Mouse (Mus musculus): ENCODE results near the gene Gm438. TPM values are rescaled to one million over a fixed set of nuclear protein-coding genes. Genes with fewer than 3 reads are reported as not detected.

Gm438 gene
- polyA plus RNA-seq, 1 experiment from 2014 or later: not detected

- no peaks in the 10 kb centered on the region for H3K27me3 ChIP-seq (ENCODE audit: insufficient read depth, low read length)
- peak; percentile 69 for DNase-seq
- H3K9ac ChIP-seq: no peak overlapping the region
- no peak overlapping the region for H3K4me3 ChIP-seq (ENCODE audit: low read depth, low read length)
- TF ChIP-seq CTCF (IDR thresholded peaks at IDR 0.05; ENCODE audit: low read depth): peak; percentile 59
- H3K4me2 ChIP-seq: no peak overlapping the region
- H3K9me3 ChIP-seq (ENCODE audit: low read depth, low read length): no peaks in the 10 kb centered on the region
- H3K36me3 ChIP-seq (ENCODE audit: insufficient read depth): no peaks in the 10 kb centered on the region
- H3K27ac ChIP-seq (ENCODE audit: low read depth): no peak overlapping the region
- H3K4me1 ChIP-seq (ENCODE audit: insufficient read depth): no peaks in the 10 kb centered on the region
- 36% methylated on average over 2 of the region's 2 CpGs for WGBS
- ATAC-seq (ENCODE audit: insufficient read depth): no peak
Observed at GRCm38 (mm10) chr4:144765722-144766121, 20.7 kb downstream of the Gm438 start.

GRCm38 (mm10) chr4:144749139-144749538, 37.2 kb downstream of the Gm438 start:
- DNase-seq (no peak), ATAC-seq (ENCODE audit: insufficient read depth) (no peak)
- Histone ChIP-seq H3K9me3 (ENCODE audit: low read depth, low read length) (no peaks in the 10 kb centered on the region), H3K4me1 (ENCODE audit: insufficient read depth) (no peaks in the 10 kb centered on the region), H3K27me3 (ENCODE audit: insufficient read depth, low read length) (no peaks in the 10 kb centered on the region), H3K4me3 (ENCODE audit: low read depth, low read length) (no peak overlapping the region), H3K9ac (no peak overlapping the region), H3K4me2 (no peak overlapping the region), H3K27ac (ENCODE audit: low read depth) (no peak overlapping the region), H3K36me3 (ENCODE audit: insufficient read depth) (no peaks in the 10 kb centered on the region)
- TF ChIP-seq CTCF (IDR thresholded peaks at IDR 0.05; ENCODE audit: low read depth): no peak
- WGBS: 28% methylated on average over 1 of the region's 1 CpGs

Other genes starting within 250 kb of the Gm438 start
- gene Gm13124, start 221.4 kb downstream of the Gm438 start, polyA plus RNA-seq (2014; fragmentation: Nextera tagmentation; extraction: Ambion mirVana): not detected in 2 replicates
- not detected in 2 replicates for gene Aadacl4, start 172.9 kb downstream of the Gm438 start, polyA plus RNA-seq (2014; fragmentation: Nextera tagmentation; extraction: Ambion mirVana)
- gene Gm436, start 100.2 kb downstream of the Gm438 start, polyA plus RNA-seq (2014; fragmentation: Nextera tagmentation; extraction: Ambion mirVana): not detected in 2 replicates
- gene Gm13178, start 65.2 kb downstream of the Gm438 start, polyA plus RNA-seq (2014; fragmentation: Nextera tagmentation; extraction: Ambion mirVana): not detected in 2 replicates
- gene Dhrs3, start 106.2 kb upstream of the Gm438 start, polyA plus RNA-seq (2014; fragmentation: Nextera tagmentation; extraction: Ambion mirVana): 36.5 and 41.3 TPM in 2 replicates

Measured in lung, embryonic 14.5 days (tissue).